Mouse (Mus musculus) activated CD4-positive, CD25-positive, alpha-beta regulatory T cell (primary cell): Measurements from ENCODE around the gene Mlip. TPM values are rescaled to one million over a fixed set of nuclear protein-coding genes. Genes with fewer than 3 reads are reported as not detected.

ENCODE experiments used
- polyA plus RNA-seq, 2 experiments: library from polyadenylated mRNA; unstranded; fragments of 100-300 nt; shearing (Covaris generic); gene quantifications; one replicate each; pipeline ENCODE4 v1.2.1; 2017

Gene Mlip
- polyA plus RNA-seq = under 1 TPM in 1 of 2 experiments, not detected in 1; 0.25 TPM

GRCm38 (mm10) chr9:77352432-77353175, at the start of gene Mlip:
TSS of gene Mlip (minus strand) at chr9:77352969.

Other genes starting within 250 kb of the Mlip start
- 10 to 100 TPM in 1 of 2 experiments, 1 to 10 TPM in 1; 8.1 to 14.3 TPM for gene Lrrc1, start 191.9 kb upstream of the Mlip start, polyA plus RNA-seq